Mouse (Mus musculus): Measurements from ENCODE around the gene Gm9049.
"Not testable (repeated sequence)": the region's sequence is repeated elsewhere in the genome, so short reads cannot be mapped to it uniquely, and the experiment has no call there.

Gm9049 gene

DNA sequence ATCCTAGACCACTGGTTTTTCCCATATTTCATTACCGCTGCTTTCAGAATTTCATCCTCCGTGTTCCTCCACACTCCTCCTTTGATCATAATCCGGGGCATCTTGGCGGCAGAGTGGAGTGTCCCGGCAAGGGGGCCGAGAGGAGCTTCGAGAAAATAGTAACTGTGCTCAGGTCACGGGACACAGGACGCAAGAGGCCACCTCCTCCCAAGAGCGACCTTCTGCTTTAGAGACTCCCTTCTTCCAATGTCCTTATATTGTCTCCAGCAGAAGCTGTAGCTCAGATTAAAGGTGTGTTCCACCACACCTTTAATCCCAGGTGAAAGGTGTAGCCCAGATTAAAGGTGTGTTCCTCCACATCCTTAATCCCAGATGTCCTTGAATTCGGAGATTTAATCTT lies at the start of gene Gm9049:
Gene Gm9049 (minus strand): TSS at position 101 of the 400 bp plus-strand sequence.
- DNase-seq: not testable (repeated sequence)

DNA sequence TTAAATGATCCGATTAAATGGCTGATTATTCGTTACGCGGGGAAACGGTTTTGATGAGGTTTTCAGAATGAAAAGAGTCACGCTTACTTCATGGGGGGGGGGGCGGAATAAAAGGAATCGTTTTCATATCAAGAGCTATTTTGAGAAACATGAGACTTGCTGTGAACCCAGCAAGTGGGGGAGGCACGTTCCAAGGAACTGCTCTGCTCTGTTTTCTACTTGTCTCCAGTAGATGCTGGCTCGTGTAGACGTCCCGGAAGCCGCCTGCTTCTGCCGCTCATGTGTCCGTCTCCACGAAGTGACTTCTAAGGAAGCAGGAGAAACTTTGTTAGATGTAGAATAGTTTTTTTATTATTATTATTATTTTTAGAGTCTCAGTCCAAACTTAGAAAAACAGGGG lies 46.0 kb upstream of the Gm9049 start:
- DNase-seq: no peak

DNA sequence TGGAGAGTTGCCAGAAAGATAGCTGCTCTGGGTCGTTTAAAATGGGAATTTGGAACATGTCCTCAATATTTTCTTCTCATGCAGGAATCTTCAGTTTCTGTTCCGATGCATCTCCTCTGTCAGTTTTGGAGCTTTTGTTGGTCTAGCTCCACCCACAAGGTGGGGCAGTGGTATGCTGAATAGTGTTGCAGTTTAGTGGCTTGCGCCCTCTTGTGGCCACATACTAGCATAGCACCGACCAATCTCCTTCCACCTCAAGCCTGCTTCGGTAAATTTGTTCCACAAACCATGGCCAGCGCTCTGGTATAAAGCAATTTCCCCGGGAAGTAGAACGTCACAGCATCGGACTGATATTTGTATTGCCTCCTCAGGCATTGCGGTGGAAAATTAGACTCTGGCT lies 16.5 kb upstream of the Gm9049 start:
- DNase-seq: peak; percentile 81 to 86

DNA sequence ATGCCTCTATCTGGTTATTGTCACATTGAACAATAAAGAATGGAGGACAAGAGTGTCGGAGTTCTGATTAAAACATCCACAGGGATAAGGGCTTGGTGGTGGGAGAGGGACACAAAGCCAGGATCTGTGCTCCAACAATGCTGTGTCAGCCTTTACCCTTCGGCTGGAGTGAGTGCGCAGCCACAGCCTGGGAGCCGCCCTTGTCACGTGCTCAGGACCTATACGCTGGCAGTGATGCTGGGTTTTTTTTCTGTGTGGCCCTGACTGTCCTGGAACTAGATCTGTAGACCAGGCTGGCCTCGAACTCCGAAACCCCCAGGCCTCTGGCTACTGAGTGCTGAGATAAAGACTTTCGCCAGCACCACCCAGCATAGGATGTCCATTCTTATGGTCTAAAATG lies 15.6 kb upstream of the Gm9049 start:
- DNase-seq: no peak

DNA sequence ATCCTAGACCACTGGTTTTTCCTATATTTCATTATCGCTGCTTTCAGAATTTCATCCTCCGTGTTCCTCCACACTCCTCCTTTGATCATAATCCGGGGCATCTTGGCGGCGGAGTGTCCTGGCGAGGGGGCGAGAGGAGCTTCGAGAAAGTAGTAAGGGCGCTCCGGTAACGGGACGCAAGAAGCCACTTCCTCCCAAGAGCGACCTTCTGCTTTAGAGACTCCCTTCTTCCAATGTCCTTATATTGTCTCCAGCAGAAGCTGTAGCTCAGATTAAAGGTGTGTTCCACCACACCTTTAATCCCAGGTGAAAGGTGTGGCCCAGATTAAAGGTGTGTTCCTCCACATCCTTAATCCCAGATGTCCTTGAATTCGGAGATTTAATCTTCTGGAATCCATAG lies 5.3 kb downstream of the Gm9049 start, which contains the start of gene Gm9048:
Gene Gm9048 (minus strand): TSS at position 101 of the 400 bp plus-strand sequence.
- not testable (repeated sequence) for DNase-seq

DNA sequence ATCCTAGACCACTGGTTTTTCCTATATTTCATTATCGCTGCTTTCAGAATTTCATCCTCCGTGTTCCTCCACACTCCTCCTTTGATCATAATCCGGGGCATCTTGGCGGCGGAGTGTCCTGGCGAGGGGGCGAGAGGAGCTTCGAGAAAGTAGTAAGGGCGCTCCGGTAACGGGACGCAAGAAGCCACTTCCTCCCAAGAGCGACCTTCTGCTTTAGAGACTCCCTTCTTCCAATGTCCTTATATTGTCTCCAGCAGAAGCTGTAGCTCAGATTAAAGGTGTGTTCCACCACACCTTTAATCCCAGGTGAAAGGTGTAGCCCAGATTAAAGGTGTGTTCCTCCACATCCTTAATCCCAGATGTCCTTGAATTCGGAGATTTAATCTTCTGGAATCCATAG lies 10.8 kb downstream of the Gm9049 start, which contains the start of gene Gm9046:
Gene Gm9046 (minus strand): TSS at position 101 of the 400 bp plus-strand sequence.
- not testable (repeated sequence) for DNase-seq

DNA sequence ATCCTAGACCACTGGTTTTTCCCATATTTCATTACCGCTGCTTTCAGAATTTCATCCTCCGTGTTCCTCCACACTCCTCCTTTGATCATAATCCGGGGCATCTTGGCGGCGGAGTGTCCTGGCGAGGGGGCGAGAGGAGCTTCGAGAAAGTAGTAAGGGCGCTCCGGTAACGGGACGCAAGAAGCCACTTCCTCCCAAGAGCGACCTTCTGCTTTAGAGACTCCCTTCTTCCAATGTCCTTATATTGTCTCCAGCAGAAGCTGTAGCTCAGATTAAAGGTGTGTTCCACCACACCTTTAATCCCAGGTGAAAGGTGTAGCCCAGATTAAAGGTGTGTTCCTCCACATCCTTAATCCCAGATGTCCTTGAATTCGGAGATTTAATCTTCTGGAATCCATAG lies 16.2 kb downstream of the Gm9049 start, which contains the start of gene Gm9045:
Gene Gm9045 (minus strand): TSS at position 101 of the 400 bp plus-strand sequence.
- not testable (repeated sequence) for DNase-seq

DNA sequence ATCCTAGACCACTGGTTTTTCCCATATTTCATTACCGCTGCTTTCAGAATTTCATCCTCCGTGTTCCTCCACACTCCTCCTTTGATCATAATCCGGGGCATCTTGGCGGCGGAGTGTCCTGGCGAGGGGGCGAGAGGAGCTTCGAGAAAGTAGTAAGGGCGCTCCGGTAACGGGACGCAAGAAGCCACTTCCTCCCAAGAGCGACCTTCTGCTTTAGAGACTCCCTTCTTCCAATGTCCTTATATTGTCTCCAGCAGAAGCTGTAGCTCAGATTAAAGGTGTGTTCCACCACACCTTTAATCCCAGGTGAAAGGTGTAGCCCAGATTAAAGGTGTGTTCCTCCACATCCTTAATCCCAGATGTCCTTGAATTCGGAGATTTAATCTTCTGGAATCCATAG lies 21.6 kb downstream of the Gm9049 start, which contains the start of gene Gm9044:
Gene Gm9044 (minus strand): TSS at position 101 of the 400 bp plus-strand sequence.
- not testable (repeated sequence) for DNase-seq

DNA sequence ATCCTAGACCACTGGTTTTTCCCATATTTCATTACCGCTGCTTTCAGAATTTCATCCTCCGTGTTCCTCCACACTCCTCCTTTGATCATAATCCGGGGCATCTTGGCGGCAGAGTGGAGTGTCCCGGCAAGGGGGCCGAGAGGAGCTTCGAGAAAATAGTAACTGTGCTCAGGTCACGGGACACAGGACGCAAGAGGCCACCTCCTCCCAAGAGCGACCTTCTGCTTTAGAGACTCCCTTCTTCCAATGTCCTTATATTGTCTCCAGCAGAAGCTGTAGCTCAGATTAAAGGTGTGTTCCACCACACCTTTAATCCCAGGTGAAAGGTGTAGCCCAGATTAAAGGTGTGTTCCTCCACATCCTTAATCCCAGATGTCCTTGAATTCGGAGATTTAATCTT lies 27.0 kb downstream of the Gm9049 start, which contains the start of gene Gm9040:
Gene Gm9040 (minus strand): TSS at position 101 of the 400 bp plus-strand sequence.
- DNase-seq: not testable (repeated sequence)

DNA sequence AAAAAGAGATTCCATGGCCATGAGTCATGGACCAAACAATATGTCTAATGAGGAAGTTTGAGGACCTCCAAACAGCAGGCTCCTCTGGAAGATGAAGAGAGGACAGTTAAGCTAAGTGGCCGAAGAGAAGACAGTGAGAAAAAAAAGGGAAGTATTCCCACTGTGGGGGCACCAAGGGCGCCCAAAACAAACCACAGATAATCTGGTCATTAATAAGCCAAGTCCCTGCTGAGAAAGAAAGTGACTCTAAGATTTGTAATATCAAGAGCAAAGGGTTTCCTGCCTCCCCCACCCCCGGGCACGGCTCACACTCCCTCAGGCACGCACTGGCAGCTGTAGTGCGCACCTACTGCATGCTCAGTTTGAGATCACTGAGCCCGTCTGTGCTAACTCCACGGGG lies 34.9 kb downstream of the Gm9049 start:
- no peak for DNase-seq

DNA sequence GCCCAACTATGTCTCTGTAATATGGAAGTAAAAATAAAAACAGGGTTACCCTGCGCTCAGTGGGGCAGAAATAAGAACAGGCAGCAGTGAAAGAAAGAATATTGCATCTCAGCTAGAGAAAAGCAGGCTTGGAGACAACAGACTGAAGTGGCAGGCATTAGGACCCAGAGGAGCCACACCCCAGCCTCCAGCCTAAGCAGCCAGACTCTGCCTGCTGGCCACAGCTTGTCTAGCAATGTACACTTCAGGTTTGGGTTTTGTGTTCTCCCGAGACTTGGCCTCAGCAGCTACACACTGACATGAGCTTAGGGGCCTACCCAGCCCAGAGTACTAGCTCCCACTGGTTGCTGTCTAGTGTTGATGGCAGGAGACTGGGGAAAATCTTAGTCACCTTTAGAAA lies 51.8 kb downstream of the Gm9049 start:
- DNase-seq: not testable (repeated sequence)

All from lung, postnatal 4 days (tissue).